Mouse (Mus musculus): Measurements from ENCODE around the gene Clic6.
"Not testable (repeated sequence)": the region's sequence is repeated elsewhere in the genome, so short reads cannot be mapped to it uniquely, and the experiment has no call there.

Gene Clic6

DNA sequence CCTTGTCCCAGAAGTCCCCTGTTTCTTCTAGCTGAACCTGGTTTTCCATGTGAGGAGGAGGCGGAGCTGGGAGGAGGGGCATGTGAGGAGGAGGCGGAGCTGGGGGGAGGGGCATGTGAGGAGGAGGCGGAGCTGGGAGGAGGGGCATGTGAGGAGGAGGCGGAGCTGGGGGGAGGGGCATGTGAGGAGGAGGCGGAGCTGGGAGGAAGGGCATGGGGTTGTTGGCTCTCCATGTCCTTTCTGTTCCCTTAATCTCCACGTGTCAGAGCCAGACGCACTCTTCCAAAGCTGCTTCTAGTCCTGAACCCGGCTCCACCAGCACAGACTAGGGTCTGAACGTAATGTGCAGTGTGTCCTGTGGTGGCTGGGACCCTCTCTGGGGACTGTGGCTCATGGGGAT is 29.4 kb downstream of the Clic6 start:
- in situ Hi-C loops (cut with MboI, MseI), result not testable (repeated sequence)

GRCm38 (mm10) chr16:92516139-92516538 is 30.6 kb downstream of the Clic6 start:
- in situ Hi-C loops (cut with MboI, MseI), result no loop called here

DNA sequence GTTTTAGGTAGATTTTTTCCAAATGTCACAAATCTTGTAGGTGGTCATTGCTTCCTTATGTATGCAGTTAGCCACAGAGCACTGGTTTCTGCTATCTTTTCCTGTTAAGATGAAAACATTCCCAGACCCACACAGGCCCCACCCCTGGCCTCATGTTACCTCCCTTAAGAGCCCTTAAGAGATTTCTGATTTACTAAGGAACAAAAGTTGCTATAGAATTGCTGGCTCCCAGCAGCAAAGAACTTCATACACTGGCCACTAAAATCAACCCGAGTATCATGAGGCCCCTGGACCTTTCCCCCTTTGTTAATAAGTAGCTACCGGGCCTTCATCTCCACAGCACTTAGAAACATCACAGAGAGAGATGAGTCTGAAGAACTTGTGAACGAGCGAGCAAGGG is 33.2 kb downstream of the Clic6 start:
- in situ Hi-C loops (cut with MboI, MseI), result no loop called here

DNA sequence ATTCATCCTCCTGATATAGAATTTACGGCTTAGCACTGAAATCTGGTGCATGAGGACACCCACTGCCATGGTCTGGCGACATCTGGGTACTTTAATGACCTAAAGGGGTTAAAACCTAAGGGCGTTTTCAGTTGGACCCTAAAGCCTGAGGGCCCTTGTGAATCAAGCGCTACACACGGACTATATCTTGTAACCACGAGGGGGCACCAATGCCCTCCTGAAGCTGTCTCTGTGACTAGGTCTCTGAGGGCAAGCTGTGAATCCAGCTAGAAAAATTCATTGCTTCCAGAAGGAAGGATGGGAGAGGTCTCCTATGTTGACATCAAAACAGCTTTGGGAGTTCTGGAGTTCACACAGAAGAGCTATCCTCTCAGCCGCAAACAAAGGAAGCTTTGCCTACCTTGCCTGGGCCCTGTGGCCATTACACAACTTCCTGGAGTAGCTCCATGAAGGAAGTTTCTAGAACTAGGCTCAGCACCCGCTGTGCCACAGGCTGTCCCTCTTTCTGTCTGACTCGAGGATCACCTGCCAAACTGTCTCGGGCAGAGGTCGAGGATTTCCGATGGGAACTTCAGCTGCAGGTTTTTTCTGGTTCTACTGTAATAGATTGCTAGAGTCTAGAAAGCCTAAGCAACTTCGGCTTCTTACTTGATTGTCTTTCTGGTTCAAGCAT is 34.4 kb downstream of the Clic6 start:
- in situ Hi-C loops (cut with MboI, MseI), result no loop called here

DNA sequence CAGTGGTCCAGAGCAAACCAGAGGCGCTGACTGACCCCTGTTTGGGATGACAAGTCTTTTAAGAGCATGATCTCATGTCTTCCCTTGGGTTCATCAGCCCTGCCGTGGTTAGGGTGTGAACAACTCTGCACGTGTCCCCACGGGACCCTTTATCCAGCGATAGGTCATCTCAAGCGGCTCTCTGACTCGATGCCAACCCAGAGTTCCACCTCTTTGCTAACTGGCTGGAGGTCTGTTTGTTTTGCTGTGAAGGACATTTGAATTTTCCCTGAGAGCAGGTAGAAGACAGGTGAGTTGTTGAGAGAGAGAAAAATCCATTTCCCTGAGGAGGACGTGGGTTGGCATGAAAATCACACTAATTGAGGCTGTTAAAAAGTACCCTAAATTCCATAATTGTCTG is 37.8 kb downstream of the Clic6 start:
- in situ Hi-C loops (cut with MboI, MseI), result no loop called here

DNA sequence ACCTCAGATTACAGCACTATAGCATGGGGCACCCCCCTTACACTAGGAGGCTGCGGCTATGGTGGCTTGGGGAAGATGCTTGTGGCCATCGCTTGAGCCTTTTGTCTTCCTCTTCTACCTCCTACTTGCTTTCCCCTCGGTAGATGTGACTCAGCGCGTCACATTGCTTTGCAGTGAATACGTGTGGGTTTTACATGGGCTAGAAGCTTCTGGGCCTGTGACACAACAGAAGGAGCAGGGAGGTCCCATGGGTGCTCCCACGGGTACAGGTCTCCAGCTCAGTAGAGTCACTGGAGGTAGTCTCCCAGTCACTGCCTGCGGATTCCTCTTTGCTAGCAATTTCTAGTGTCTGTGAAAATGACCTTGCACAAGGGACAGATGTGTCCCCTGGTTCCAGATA is 39.1 kb downstream of the Clic6 start:
- in situ Hi-C loops (cut with MboI, MseI), result no loop called here

GRCm38 (mm10) chr16:92525919-92526318 is 40.4 kb downstream of the Clic6 start:
- in situ Hi-C loops (cut with MboI, MseI), result no loop called here

GRCm38 (mm10) chr16:92535258-92535657 is 49.7 kb downstream of the Clic6 start:
- in situ Hi-C loops (cut with MboI, MseI), result no loop called here

DNA sequence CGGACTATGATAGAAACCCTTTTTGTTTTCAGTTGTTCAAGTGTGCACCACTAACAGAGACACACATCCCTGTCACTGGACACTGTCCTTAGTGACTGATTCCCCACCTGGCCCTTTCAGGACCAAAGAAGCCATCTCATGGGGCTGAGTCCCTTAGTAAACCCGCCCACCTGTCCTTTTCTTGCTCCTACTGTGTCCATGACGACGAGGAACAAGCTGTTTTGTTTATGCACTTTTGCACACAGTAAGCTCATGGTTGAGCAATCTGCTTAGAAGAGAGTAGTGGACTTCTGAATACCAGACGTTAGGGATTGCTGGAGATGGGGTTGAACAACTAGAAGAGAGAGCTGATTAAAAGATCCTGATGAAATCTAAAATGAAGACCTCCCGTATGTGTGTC is 52.8 kb downstream of the Clic6 start:
- in situ Hi-C loops (cut with MboI, MseI), result no loop called here

- in situ Hi-C loops (cut with MboI, MseI), result no loop called here
These were observed 58.7 kb downstream of the Clic6 start for GRCm38 (mm10) chr16:92544264-92544663.

- in situ Hi-C loops (cut with MboI, MseI), result no loop called here
These were observed 63.1 kb downstream of the Clic6 start for GRCm38 (mm10) chr16:92548651-92549050.

- in situ Hi-C loops (cut with MboI, MseI), result loop anchor here in 1 of 2 experiments (10.0 kb wide), 1 partner anchor 993 kb away; no protein-coding TSS in a partner anchor
These were observed 66.0 kb downstream of the Clic6 start for GRCm38 (mm10) chr16:92551266-92552105.

GRCm38 (mm10) chr16:92552106-92552382 is 66.5 kb downstream of the Clic6 start:
- in situ Hi-C loops (cut with MboI, MseI), result loop anchor here in 1 of 2 experiments (10.0 kb wide), 1 partner anchor 993 kb away; no protein-coding TSS in a partner anchor

DNA sequence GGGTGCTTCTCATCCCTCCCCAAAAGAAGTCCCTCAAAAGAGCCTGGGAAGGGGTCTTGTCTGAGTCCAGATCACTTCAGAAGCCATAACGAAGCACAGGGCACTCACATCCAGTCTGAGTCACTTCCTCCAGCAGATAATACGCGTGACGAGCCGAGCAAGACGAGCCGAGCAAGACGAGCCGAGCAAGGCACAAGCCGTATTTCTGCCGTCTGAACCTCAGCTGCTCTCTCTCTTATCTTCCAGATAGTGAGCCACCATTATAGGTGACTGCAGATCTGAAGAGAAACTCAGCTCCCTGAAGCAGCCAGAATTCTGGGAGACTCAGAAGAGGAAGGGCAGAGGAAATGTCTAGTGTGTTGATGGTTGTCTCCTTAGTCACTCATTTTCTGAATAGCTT is 67.3 kb downstream of the Clic6 start:
- in situ Hi-C loops (cut with MboI, MseI), result loop anchor here in 1 of 2 experiments (10.0 kb wide), 1 partner anchor 992 kb away; no protein-coding TSS in a partner anchor

GRCm38 (mm10) chr16:92555051-92555450 is 69.5 kb downstream of the Clic6 start:
- in situ Hi-C loops (cut with MboI, MseI), result loop anchor here in 1 of 2 experiments (10.0 kb wide), 1 partner anchor 990 kb away; no protein-coding TSS in a partner anchor

GRCm38 (mm10) chr16:92565291-92565690 is 79.8 kb downstream of the Clic6 start:
- in situ Hi-C loops (cut with MboI, MseI), result loop anchor here in 1 of 2 experiments (5.0 to 10.0 kb wide), 3 partner anchors 60 to 887 kb away; no protein-coding TSS in a partner anchor

- in situ Hi-C loops (cut with MboI, MseI), result loop anchor here in 1 of 2 experiments (5.0 to 10.0 kb wide), 3 partner anchors 61 to 887 kb away; no protein-coding TSS in a partner anchor
These were observed 80.2 kb downstream of the Clic6 start for GRCm38 (mm10) chr16:92565708-92566107.

DNA sequence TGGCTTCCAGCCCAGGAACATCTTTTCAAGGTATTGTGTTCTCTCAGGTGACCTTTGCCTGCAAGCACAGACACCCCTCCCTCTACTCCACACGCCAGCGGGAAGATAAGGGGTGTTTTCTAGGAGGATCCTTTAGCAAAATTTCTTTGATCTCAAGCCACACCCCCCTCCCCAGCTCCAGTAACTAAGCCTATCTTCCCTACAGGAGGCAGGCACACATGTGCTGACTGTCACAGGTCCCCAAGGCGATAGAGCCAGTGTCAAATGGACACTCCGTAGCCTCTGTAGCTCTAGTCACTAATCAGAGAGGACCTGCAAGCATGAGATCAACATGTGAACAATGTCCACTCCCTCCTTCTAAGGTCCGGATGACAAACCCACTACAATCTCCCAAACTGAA is 80.6 kb downstream of the Clic6 start:
- in situ Hi-C loops (cut with MboI, MseI), result loop anchor here in 1 of 2 experiments (5.0 to 10.0 kb wide), 3 partner anchors 61 to 886 kb away; no protein-coding TSS in a partner anchor

- in situ Hi-C loops (cut with MboI, MseI), result no loop called here
These were observed 85.7 kb downstream of the Clic6 start for GRCm38 (mm10) chr16:92571246-92571645.

DNA sequence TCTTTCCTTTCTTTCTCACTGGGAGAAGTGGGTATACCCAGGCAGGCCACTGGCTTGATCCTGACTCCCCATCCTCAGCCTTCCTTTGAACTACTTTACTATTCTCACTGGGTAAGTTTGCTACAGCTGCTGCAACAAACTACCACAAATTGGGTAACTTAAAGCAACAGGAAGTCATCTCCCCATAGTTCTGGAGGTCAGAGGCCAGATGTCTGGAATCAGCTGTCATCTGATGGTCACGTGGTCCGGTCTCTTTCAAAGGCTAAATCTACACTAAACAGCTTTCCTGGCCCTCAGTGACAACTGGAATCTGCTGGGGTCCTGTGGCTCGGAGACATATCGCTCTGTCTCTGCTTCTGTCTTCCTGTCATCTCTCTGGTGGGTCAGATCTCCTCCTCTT is 87.7 kb downstream of the Clic6 start:
- in situ Hi-C loops (cut with MboI, MseI), result no loop called here

GRCm38 (mm10) chr16:92575792-92576191 is 90.3 kb downstream of the Clic6 start:
- in situ Hi-C loops (cut with MboI, MseI), result no loop called here

DNA sequence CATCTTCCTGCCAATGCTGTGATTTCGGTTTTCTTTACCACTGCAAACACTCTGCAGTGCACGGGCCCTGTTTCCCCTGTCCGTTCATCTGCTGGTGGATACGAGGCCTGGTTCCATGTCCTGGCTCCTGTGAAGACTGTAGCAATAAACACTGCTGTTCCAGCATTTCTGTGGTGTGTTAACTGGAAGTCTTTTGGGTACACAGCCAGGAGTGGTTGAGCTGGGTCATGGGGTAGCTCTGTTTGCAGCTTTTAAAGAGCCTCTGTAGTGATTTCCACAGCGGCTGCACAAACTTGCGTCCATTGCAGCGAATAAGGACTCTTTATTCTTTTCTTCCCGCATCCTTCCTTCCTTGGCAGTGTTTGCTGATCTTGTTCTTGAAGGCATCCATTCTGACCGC is 91.8 kb downstream of the Clic6 start:
- in situ Hi-C loops (cut with MboI, MseI), result no loop called here
